Mouse (Mus musculus) cerebellum, postnatal 10 days (tissue): ENCODE measurements at regions not wholly inside any gene's neighbourhood (a gene's known extent, or its start where the extent isn't known, plus 50 kb on each side); places are given as distances from the start of the nearest gene placed in this dataset.

Experiments used
- DNase-seq, 2 experiments: peaks; one replicate each; pipeline ENCODE4 v3.0.0; 2021; ENCODE audit warnings: mixed read lengths in 2 of 2

DNA sequence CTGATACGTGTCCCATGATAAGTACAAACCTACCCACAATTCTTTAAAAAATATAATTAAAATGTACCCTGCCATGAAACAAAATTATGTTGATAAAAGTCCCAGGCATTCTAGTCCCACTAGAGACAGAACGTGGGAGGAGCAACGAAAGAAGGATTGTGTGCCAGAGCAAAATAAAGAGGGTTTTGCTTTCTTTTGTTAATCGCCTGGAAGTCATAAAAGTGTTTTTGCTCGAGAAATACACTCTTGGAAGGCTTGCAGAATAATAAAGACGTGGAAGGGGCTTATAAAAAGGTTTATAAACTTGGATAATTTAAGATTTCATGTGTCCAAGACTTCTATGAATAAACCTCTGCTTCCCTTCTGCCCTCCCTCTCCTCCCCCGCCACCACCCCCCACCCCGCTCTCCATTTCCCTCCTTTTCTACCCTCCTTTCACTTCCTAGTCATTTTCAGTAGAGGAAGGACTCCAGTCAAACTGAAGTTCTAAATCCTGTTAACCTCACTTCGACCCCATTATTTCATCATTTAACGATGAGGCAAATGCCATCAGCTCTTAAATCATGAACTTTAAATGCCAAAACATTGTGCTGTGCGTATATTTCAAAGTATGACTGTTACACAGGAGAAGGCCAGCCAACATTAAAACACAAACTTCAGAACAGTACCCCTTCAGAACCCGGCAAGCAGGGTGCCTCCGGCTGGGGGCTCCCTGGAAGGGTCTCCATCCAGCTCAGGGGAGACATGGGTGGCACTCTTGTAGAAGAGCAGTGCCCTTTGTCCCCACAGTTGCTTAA, 54.8 kb upstream of the Cep85l start:
- no peak for DNase-seq

DNA sequence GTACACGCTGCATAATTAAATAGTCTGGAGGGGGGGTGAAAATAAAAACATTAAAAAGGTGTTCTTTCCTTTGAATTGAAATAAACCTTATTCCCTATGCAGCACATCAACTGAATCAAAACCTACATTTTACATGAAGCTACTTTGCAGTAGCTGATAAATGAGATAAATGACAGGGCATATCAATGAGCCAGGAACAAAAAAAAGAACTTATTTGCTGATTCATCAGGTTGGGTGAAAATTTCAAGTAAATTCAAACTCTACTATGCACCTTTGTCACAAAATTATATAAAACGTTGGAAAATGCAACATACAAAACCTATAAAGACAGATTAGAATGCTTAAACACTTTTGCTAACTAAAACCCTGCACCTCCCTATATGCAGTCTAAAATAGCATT, 53.0 kb upstream of the Cep85l start:
- no peak for DNase-seq

GRCm38 (mm10) chr10:53429539-53430344, 50.0 kb upstream of the Cep85l start:
- peak; percentile 12 to 31 for DNase-seq
